Mouse (Mus musculus) megakaryocyte, embryonic 14.5 days (primary cell): ENCODE results near the gene Arhgap9.

ENCODE experiments used
- FLI1 ChIP-seq: IDR thresholded peaks from 2 replicates; pipeline ENCODE4 v1.6.1; 2012; ENCODE audit warnings: low read length, inconsistent platforms, mixed read lengths
- GATA1 ChIP-seq: IDR thresholded peaks from 3 replicates; pipeline ENCODE4 v1.6.1; 2012; ENCODE audit warnings: mixed read lengths, low read length, inconsistent platforms, borderline replicate concordance

DNA sequence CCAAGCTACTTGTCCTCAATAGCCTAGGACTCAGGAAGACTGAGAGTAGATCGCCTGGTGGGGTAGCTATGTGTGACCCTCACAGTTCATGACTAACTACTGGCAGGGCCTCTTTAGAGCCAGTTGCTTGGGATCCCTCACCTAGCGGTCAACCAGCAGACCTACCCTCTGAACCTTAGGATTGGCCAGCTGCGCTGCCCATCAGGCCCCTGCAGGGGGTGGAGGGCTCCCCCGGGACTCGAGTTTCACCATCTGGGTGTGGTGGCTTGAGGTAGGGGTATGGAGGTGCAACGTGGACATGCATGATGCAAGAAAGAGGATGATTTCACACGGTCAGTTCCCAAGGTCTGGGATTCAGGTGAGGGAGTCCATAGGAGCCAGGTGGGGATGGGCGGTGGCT lies 30.0 kb downstream of the Arhgap9 start:
- TF ChIP-seq GATA1: no peak
- no peak for TF ChIP-seq FLI1
